Mouse (Mus musculus): ENCODE results near the gene Dnmt3a. TPM values are rescaled to one million over a fixed set of nuclear protein-coding genes. Genes with fewer than 3 reads are reported as not detected.

Gene Dnmt3a
- polyA plus RNA-seq, 1 experiment from 2014 or later, result 124 TPM

- WGBS, result 65% methylated on average over 7 of the region's 7 CpGs
- Histone ChIP-seq H3K4me1 (peaks cover 67% of the 10 kb centered on the region), H3K4me2 (peak overlapping the region; percentile 76), H3K4me3 (replicated peaks) (peak overlapping the region; percentile 6; the same call in 1 of the 2 replicates), H3K9ac (0 out of 2 replicates have a peak overlapping the region, but pooled peaks have one; percentile 4), H3K27me3 (no peaks in the 10 kb centered on the region), H3K9me3 (replicated peaks) (no peaks in the 10 kb centered on the region), H3K27ac (peak overlapping the region; percentile 79), H3K36me3 (no peaks in the 10 kb centered on the region)
- ATAC-seq (replicated peaks; ENCODE audit: low FRiP score), result no peak
Measured at GRCm38 (mm10) chr12:3809520-3810180, 3.8 kb downstream of the Dnmt3a start.

GRCm38 (mm10) chr12:3810455-3810854 is 4.6 kb downstream of the Dnmt3a start:
- no peak for ATAC-seq (replicated peaks; ENCODE audit: low FRiP score)
- Histone ChIP-seq H3K9me3 (replicated peaks) (no peaks in the 10 kb centered on the region), H3K4me3 (replicated peaks) (0 out of 2 replicates have a peak overlapping the region, but pooled peaks have one; percentile 6), H3K4me2 (peak overlapping the region; percentile 76), H3K4me1 (peaks cover 71% of the 10 kb centered on the region), H3K36me3 (peaks cover under 1% of the 10 kb centered on the region; the same call in 1 of the 2 replicates), H3K9ac (peak overlapping the region; percentile 4; the same call in 1 of the 2 replicates), H3K27ac (peak overlapping the region; percentile 79), H3K27me3 (no peaks in the 10 kb centered on the region)
- WGBS, result 7% methylated on average over 4 of the region's 4 CpGs

GRCm38 (mm10) chr12:3811596-3811995 is 5.8 kb downstream of the Dnmt3a start:
- Histone ChIP-seq H3K27ac (peak overlapping the region; percentile 79), H3K9me3 (replicated peaks) (no peaks in the 10 kb centered on the region), H3K4me3 (replicated peaks) (0 out of 2 replicates have a peak overlapping the region, but pooled peaks have one; percentile 1), H3K27me3 (no peaks in the 10 kb centered on the region), H3K36me3 (peaks cover 8% of the 10 kb centered on the region; the same call in 1 of the 2 replicates), H3K4me2 (peak overlapping the region; percentile 76), H3K9ac (no peak overlapping the region), H3K4me1 (peaks cover 74% of the 10 kb centered on the region)
- 15% methylated on average over 5 of the region's 5 CpGs for WGBS
- no peak for ATAC-seq (replicated peaks; ENCODE audit: low FRiP score)

- no peaks in the 10 kb centered on the region for H3K9me3 ChIP-seq (replicated peaks)
Measured at GRCm38 (mm10) chr12:3812251-3812650, 6.4 kb downstream of the Dnmt3a start.

GRCm38 (mm10) chr12:3813138-3813537 is 7.3 kb downstream of the Dnmt3a start:
- no peak for ATAC-seq (replicated peaks; ENCODE audit: low FRiP score)
- Histone ChIP-seq H3K36me3 (peaks cover 8% of the 10 kb centered on the region; the same call in 1 of the 2 replicates), H3K4me3 (replicated peaks) (no peak overlapping the region), H3K9ac (no peak overlapping the region), H3K4me2 (no peak overlapping the region), H3K4me1 (peaks cover 83% of the 10 kb centered on the region), H3K27ac (no peak overlapping the region), H3K27me3 (no peaks in the 10 kb centered on the region), H3K9me3 (replicated peaks) (no peaks in the 10 kb centered on the region)
- 77% methylated on average over 8 of the region's 8 CpGs for WGBS

More at GRCm38 (mm10) chr12:3812251-3812650, 6.4 kb downstream of the Dnmt3a start:
- no peak for ATAC-seq (replicated peaks; ENCODE audit: low FRiP score)
- H3K27ac ChIP-seq, result peak overlapping the region; percentile 60
- H3K27me3 ChIP-seq, result no peaks in the 10 kb centered on the region
- H3K9ac ChIP-seq, result no peak overlapping the region
- H3K4me1 ChIP-seq, result peaks cover 80% of the 10 kb centered on the region
- WGBS, result 53% methylated on average over 6 of the region's 6 CpGs
- H3K4me3 ChIP-seq (replicated peaks), result no peak overlapping the region
- H3K4me2 ChIP-seq, result no peak overlapping the region
- peaks cover 8% of the 10 kb centered on the region; the same call in 1 of the 2 replicates for H3K36me3 ChIP-seq

GRCm38 (mm10) chr12:3815386-3815785 is 9.6 kb downstream of the Dnmt3a start:
- Histone ChIP-seq H3K9ac (no peak overlapping the region), H3K27me3 (no peaks in the 10 kb centered on the region), H3K4me2 (no peak overlapping the region), H3K9me3 (replicated peaks) (no peaks in the 10 kb centered on the region), H3K27ac (no peak overlapping the region), H3K4me1 (peaks cover 82% of the 10 kb centered on the region), H3K4me3 (replicated peaks) (no peak overlapping the region), H3K36me3 (peaks cover 8% of the 10 kb centered on the region; the same call in 1 of the 2 replicates)
- no peak for ATAC-seq (replicated peaks; ENCODE audit: low FRiP score)
- 46% methylated on average over 6 of the region's 6 CpGs for WGBS

GRCm38 (mm10) chr12:3817033-3817432 is 11.2 kb downstream of the Dnmt3a start:
- Histone ChIP-seq H3K4me3 (replicated peaks) (no peak overlapping the region), H3K36me3 (peaks cover 8% of the 10 kb centered on the region; the same call in 1 of the 2 replicates), H3K27me3 (no peaks in the 10 kb centered on the region), H3K9me3 (replicated peaks) (no peaks in the 10 kb centered on the region), H3K27ac (no peak overlapping the region), H3K9ac (no peak overlapping the region), H3K4me2 (no peak overlapping the region), H3K4me1 (peaks cover 75% of the 10 kb centered on the region)
- ATAC-seq (replicated peaks; ENCODE audit: low FRiP score), result no peak
- 65% methylated on average over 7 of the region's 7 CpGs for WGBS

- no peak overlapping the region for H3K9ac ChIP-seq
- H3K4me2 ChIP-seq, result no peak overlapping the region
- peaks cover 72% of the 10 kb centered on the region for H3K4me1 ChIP-seq
- H3K9me3 ChIP-seq (replicated peaks), result no peaks in the 10 kb centered on the region
- no peak overlapping the region for H3K27ac ChIP-seq
- H3K36me3 ChIP-seq, result peaks cover 8% of the 10 kb centered on the region; the same call in 1 of the 2 replicates
- no peaks in the 10 kb centered on the region for H3K27me3 ChIP-seq
- 84% methylated on average over 5 of the region's 5 CpGs for WGBS
- no peak for ATAC-seq (replicated peaks; ENCODE audit: low FRiP score)
- no peak overlapping the region for H3K4me3 ChIP-seq (replicated peaks)
Measured at GRCm38 (mm10) chr12:3817566-3817965, 11.8 kb downstream of the Dnmt3a start.

GRCm38 (mm10) chr12:3819899-3820298 is 14.1 kb downstream of the Dnmt3a start:
- Histone ChIP-seq H3K9me3 (replicated peaks) (no peaks in the 10 kb centered on the region), H3K27me3 (no peaks in the 10 kb centered on the region), H3K27ac (no peak overlapping the region), H3K4me1 (peaks cover 81% of the 10 kb centered on the region), H3K36me3 (peaks cover 8% of the 10 kb centered on the region; the same call in 1 of the 2 replicates), H3K9ac (no peak overlapping the region), H3K4me3 (replicated peaks) (no peak overlapping the region), H3K4me2 (no peak overlapping the region)
- no peak for ATAC-seq (replicated peaks; ENCODE audit: low FRiP score)
- WGBS, result 52% methylated on average over 4 of the region's 4 CpGs

- H3K27ac ChIP-seq, result 0 out of 2 replicates have a peak overlapping the region, but pooled peaks have one; percentile 9
- H3K36me3 ChIP-seq, result no peaks in the 10 kb centered on the region
- no peak overlapping the region for H3K4me2 ChIP-seq
- no peaks in the 10 kb centered on the region for H3K27me3 ChIP-seq
- no peak overlapping the region for H3K9ac ChIP-seq
- ATAC-seq (replicated peaks; ENCODE audit: low FRiP score), result no peak
- peaks cover 64% of the 10 kb centered on the region for H3K4me1 ChIP-seq
- 75% methylated on average over 5 of the region's 5 CpGs for WGBS
- H3K4me3 ChIP-seq (replicated peaks), result no peak overlapping the region
- H3K9me3 ChIP-seq (replicated peaks), result no peaks in the 10 kb centered on the region
Measured at GRCm38 (mm10) chr12:3823408-3823807, 17.6 kb downstream of the Dnmt3a start.

- Histone ChIP-seq H3K4me2 (no peak overlapping the region), H3K9me3 (replicated peaks) (no peaks in the 10 kb centered on the region), H3K27ac (peak overlapping the region; percentile 7), H3K4me3 (replicated peaks) (no peak overlapping the region), H3K9ac (no peak overlapping the region), H3K4me1 (peaks cover 48% of the 10 kb centered on the region), H3K36me3 (peaks cover 6% of the 10 kb centered on the region), H3K27me3 (no peaks in the 10 kb centered on the region)
- 71% methylated on average over 5 of the region's 5 CpGs for WGBS
- ATAC-seq (replicated peaks; ENCODE audit: low FRiP score), result no peak
Measured at GRCm38 (mm10) chr12:3824906-3825713, 19.3 kb downstream of the Dnmt3a start.

GRCm38 (mm10) chr12:3825714-3826080 is 19.9 kb downstream of the Dnmt3a start:
- Histone ChIP-seq H3K27me3 (no peaks in the 10 kb centered on the region), H3K27ac (peak overlapping the region; percentile 7), H3K4me2 (0 out of 2 replicates have a peak overlapping the region, but pooled peaks have one; percentile 4), H3K4me3 (replicated peaks) (no peak overlapping the region), H3K9ac (no peak overlapping the region), H3K4me1 (peaks cover 42% of the 10 kb centered on the region), H3K36me3 (peaks cover 9% of the 10 kb centered on the region), H3K9me3 (replicated peaks) (no peaks in the 10 kb centered on the region)
- 50% methylated on average over 12 of the region's 12 CpGs for WGBS
- ATAC-seq (replicated peaks; ENCODE audit: low FRiP score), result peak; percentile 24; the same call in 1 of the 2 replicates

Measured in kidney, embryonic 15.5 days (tissue).